Mouse (Mus musculus) layer of hippocampus, adult 9-11 months (tissue): Measurements from ENCODE around the gene Olfr1302.

Source experiments
- DNase-seq: peaks from one replicate; pipeline ENCODE4 v3.0.0; 2022

The Olfr1302 gene

DNA sequence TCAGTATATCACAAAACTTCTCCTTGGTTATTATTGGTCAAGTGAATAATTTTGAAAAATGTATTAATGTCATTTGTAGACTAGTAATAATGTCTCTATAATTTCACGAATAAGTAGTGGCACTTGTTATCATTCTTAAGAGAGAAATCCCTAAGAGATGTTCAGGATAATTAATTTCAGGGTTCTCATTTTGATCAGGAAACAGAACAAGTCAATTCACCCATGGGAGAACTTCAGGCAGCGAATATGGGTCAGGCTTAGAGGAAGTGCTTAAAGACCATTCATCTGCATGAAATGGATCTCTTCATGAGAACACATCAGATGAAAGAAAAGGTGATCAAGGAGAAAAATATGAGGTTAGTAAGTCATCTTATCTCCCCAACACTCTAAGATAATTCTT lies at the start of gene Olfr1302:
Gene Olfr1302 (plus strand): TSS at position 301 of the 400 bp plus-strand sequence.
- DNase-seq, result no peak

DNA sequence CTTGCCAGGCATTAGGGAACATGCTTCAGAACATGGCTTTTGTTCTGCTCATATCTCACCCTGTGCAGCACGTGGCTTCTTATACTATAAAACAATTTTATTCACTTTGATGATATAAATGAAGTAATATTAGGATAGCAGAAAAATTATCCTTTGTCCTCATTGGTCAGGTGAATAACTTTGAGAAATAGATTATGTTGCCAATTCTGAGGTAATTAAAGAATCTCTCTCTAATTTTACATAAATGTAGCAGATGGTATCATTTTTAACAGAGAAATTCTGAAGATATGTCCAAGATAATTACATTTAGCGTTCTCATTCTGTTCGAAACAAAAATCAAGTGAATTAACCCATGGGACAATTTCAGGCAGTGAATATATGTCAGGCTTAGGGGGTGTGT lies 26.5 kb upstream of the Olfr1302 start, which contains the start of gene Olfr1301:
Gene Olfr1301 (plus strand): TSS at position 301 of the 400 bp plus-strand sequence.
- DNase-seq, result no peak

DNA sequence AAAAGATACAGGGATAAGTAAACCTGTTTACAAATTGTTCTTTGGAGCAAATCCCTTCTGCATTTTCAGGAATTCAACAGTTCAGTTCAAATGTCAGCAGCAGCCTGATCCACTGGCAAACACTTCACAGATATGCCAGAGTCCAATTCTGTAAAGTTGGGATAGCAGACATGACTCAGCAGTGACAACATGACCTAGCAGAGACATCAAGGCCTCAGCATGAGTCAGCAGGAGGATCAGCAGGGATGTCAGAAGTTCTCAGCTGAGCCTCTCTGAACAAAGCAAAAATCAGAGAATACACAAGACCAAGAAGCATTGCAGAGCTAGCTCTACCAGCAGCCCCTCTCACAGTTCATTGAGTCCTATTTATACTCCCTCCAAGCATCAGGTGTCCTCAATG lies 35.7 kb downstream of the Olfr1302 start:
- DNase-seq, result no peak

DNA sequence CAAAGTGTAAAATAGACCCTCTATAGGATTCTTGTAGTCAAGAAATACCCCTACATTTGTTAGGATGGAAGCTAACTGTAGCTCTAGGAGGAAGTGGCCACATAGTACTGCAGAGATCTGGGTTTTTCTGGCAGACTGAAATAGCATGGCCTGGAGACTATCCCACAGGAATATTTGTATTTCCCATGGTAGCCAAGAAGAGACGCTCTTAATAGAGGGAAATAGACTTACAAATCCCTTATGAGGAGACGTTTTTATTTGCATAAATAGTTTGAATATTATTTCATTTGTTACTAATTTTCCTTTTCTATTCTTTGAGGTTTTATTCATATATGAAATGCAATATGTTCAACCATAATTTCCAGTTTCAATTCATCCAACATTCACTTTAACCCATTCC lies 43.0 kb downstream of the Olfr1302 start, which contains the start of gene Olfr1303:
Gene Olfr1303 (minus strand): TSS at position 101 of the 400 bp plus-strand sequence.
- DNase-seq, result no peak
